Mouse (Mus musculus) macrophage (primary cell): Measurements from ENCODE around the gene Rgs16. TPM values are rescaled to one million over a fixed set of nuclear protein-coding genes. Genes with fewer than 3 reads are reported as not detected.

Experiments
- H3K27ac ChIP-seq: fragments of 350-480 bp; formaldehyde crosslinking; 2 replicates; pipeline ENCODE4 v1.9.0; 2021
- H3K36me3 ChIP-seq: fragments of 350-480 bp; formaldehyde crosslinking; 2 replicates; pipeline ENCODE4 v1.9.0; 2021; ENCODE audit errors: inconsistent target
- H3K4me3 ChIP-seq: fragments of 350-480 bp; formaldehyde crosslinking; 2 replicates; pipeline ENCODE4 v1.9.0; 2021; ENCODE audit errors: inconsistent target
- H3K79me2 ChIP-seq: fragments of 350-480 bp; formaldehyde crosslinking; 2 replicates; pipeline ENCODE4 v1.9.0; 2021; ENCODE audit errors: inconsistent target
- WGBS: methylation state at CpG from one replicate; pipeline ENCODE4 v1.1.7; 2026; ENCODE audit warnings: inconsistent platforms; ENCODE audit not compliant: missing documents; 5-methylcytosine and 5-hydroxymethylcytosine counted together
- polyA plus RNA-seq: library from polyadenylated mRNA; stranded (reverse); fragments of 250-400 nt; gene quantifications from 3 replicates; pipeline ENCODE4 v1.2.4, GENCODE M21; 2018; ENCODE audit warnings: inconsistent platforms

Gene Rgs16
- polyA plus RNA-seq, 1 experiment from 2014 or later: 0.11 TPM

DNA sequence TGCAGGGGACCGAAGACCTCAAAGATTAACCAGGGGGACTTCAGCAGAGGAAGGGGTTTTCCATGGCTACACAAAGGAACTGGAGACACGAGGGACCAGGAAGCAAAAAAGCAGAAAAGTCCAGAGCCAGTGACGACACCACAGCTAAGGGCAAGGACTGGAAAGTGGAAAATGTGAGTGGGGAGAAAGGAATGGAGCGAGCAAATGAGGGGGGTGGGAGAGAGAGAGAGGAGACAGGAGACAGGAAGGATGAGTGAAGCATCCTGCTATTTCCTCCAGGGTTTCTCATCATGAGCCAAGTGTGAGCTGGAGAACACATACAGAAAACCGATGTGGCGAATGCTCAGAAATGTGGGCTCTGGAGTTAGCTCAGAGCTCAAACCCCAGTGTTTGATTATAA lies 4.1 kb upstream of the Rgs16 start:
- Histone ChIP-seq H3K27ac (no peak overlapping the region), H3K36me3 (no peaks in the 10 kb centered on the region), H3K79me2 (no peaks in the 10 kb centered on the region), H3K4me3 (no peak overlapping the region)
- 72% methylated on average over 6 of the region's 6 CpGs for whole genome bisulfite sequencing

DNA sequence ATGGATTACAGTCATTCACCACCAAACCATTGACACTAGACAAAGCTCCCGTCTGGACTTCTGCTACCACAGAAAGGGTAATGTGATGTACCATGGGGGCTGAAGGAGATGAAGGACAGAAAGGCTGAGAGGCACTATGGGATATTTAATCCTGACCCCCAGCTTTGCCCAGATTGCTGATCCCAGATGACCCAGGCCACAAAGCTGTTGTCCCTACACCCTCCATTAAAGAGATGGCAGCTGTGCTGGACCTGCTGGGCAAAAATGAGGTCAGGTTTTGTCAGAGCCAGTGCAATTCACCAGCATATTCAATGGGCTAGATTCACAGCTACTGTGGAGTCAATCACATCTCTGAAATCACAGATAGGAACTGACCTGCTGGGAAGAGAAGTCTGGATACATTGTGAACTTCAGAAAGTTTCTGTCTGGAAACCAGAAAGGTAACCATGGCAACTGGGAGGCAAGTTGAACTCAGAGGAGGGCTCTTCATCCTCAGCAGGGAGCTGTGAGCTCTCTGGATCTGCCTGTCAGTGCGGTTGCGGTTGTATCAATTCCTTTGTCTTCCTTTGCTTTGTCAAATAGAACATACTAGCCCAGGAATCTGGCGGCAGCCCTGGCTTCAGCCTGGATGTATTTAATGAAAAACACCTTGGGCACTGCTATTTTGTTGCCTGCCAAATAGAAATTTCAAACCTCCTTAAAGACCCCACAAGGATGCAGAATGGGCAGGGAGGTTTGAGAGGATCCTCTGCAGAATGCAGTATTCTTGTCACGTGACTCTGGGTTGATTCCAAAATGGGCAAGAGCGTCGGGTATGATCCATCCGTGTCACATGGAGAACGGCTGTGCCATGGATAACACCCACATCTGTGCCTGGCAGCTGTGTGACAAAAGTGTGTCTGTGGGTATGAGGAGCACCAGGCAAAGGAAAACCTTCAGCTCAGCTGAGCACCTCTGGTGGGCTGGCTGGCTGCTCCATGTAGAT lies 2.8 kb upstream of the Rgs16 start:
- H3K4me3 ChIP-seq: no peak overlapping the region
- no peaks in the 10 kb centered on the region for H3K36me3 ChIP-seq
- no peak overlapping the region for H3K27ac ChIP-seq
- 63% methylated on average over 9 of the region's 9 CpGs for WGBS
- H3K79me2 ChIP-seq: no peaks in the 10 kb centered on the region

DNA sequence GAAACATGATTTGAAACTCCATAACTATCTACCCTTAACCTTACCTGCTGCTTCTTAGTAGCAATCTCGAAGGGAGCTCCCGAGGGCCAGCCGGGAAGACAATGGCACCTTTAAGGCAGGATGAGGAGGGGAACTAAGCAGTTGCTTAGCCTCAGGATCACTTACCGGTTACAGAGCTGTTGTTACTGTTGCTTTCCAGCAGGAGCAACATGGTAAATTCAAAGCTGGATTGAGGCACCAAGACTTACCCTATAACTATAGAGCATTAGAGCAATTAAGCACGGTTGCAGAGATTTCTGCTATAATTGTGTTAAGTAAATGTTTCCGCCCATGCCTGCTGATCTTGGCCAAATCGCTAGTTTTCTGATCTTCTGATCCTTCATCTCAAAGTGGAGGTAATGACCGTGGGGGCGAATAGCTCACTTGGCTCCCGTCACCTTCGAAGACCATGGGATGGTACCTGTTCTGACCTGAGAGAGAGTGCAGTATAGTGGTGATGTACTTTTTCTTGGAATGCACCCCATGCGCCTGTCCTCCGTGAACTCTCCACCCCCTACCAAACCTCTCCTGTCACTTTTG lies 623 bp upstream of the Rgs16 start:
- H3K36me3 ChIP-seq: no peaks in the 10 kb centered on the region
- 21% methylated on average over 12 of the region's 13 CpGs for WGBS
- no peak overlapping the region for H3K4me3 ChIP-seq

DNA sequence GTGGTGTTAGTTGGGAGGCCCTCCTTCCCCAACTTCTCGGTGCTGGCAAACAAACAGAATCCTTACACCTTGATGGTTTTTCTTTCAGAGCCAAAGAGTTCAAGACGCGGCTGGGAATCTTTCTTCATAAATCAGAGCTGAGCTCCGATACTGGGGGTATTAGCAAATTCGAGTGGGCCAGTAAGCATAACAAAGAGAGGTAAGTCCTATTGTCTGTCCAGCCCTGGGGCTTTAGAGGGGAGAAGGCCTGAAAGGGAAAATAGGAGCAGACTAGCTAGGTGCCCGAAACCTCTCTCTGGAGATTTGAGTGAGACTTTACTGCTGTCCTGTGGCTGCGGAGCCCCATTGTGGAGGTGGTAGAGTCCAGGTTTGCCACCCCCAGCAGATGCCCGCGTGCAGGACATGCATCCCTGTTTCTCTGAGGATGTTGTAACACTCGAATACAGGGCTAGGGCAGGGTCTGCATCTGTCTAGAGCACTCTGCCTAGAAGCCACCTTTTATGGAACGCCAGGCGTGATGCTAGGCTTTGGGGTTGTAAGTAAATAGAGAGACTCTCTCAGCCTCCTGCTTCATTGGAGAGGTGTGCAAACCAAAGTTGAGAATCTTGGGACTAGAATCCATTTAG lies 739 bp downstream of the Rgs16 start:
- WGBS: 63% methylated on average over 12 of the region's 12 CpGs
- Histone ChIP-seq H3K4me3 (no peak overlapping the region), H3K27ac (no peak overlapping the region), H3K79me2 (no peaks in the 10 kb centered on the region), H3K36me3 (no peaks in the 10 kb centered on the region)

More for the DNA sequence above, 623 bp upstream of the Rgs16 start:
- no peak overlapping the region for H3K27ac ChIP-seq
- no peaks in the 10 kb centered on the region for H3K79me2 ChIP-seq

DNA sequence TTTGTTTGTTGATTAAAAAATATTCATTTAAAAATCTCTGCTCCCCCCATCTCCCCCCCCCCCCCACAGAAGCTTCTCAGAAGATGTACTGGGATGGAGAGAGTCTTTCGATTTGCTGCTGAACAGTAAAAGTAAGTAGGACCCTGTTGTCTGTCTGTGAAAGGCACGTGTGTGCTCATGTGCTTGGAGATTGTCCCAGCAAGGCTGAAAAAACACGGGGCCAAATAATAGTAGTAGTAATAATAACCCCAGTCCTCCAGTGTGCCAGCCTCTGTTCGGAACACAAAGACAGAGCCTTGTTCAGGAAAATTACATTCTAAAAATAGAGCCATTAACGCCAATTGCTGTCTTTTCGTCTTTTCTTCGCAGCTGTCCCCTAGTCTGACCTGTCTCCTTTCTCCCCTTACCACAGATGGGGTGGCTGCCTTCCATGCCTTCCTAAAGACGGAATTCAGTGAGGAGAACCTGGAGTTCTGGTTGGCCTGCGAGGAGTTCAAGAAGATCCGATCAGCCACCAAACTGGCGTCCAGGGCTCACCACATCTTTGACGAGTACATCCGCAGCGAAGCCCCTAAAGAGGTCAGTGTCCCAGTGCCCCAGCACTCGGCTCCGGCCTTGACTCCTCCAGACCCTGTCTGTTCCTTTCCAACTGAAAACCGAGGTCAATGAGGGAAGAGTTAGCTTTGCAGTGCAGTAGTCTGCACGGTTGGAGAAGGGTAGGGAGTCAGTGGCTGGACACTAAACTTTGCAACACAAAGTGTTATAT lies 1.6 kb downstream of the Rgs16 start:
- no peaks in the 10 kb centered on the region for H3K79me2 ChIP-seq
- H3K36me3 ChIP-seq: no peaks in the 10 kb centered on the region
- no peak overlapping the region for H3K4me3 ChIP-seq
- H3K27ac ChIP-seq: no peak overlapping the region
- WGBS: 90% methylated on average over 18 of the region's 18 CpGs

DNA sequence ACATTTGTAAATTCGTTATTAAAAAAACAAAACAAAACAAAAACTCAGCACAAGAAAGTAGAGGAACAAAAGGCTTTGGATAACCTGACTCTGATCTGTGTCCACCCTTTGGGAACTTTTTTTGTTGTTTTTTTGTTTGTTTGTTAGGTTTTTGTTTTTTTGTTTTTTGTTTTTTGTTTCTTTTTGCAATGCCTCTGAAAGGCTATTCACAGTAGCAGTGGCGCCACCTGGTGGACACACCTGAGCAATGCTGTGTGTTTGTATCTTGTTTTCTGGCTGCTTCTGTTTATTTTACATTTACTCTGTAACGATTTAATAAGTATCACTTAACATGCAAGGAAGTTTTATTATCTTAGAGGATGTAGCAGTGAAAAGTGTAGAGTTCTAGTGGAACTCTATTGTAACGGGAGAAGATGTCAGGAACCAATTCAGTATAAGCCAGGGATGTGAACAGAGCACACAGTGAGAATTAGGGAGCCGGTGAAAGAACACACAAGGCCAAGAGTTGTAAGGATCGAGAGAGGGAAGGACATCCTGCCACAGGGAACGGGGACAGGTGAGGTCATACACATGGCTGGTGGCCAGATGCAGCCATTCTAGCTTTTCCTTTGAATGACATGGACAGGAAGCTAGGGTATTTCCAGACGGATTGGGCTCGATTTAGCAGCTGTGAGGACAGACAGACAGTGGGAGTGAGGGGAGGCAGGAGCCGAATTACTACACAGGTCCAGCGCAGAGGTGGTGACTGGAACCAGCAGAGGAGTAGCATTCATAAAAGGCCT lies 2.4 kb downstream of the Rgs16 start:
- H3K27ac ChIP-seq: no peak overlapping the region
- WGBS: 45% methylated on average over 11 of the region's 11 CpGs
- no peaks in the 10 kb centered on the region for H3K36me3 ChIP-seq
- H3K79me2 ChIP-seq: no peaks in the 10 kb centered on the region
- H3K4me3 ChIP-seq: no peak overlapping the region

DNA sequence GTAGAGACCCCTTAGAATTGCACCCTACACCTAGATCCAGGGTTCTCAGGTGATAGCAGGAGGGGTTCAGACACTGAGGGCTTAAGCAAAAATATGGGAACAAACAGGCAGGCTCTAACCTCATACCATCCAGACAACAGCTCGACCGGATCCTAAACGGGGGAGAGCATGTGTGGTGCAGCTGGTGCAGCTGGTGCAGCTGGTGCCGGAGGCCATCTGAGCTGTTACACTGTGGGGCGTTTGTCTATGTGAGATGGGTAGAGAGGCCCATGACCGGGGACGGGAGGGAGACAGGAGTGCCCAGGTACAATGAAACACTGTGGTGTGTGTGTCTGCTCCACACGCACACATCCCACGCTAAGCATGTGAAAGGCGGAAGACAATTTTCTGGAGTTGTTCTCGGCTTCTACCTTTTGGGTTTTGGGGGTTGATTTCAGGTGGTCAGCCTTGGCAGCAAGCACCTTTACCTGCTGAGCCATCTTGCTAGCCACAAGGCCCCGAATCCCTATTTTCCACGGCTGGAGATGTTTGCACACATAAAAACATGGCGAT lies 6.0 kb downstream of the Rgs16 start:
- H3K4me3 ChIP-seq: no peak overlapping the region
- H3K36me3 ChIP-seq: no peaks in the 10 kb centered on the region
- no peaks in the 10 kb centered on the region for H3K79me2 ChIP-seq
- 87% methylated on average over 13 of the region's 14 CpGs for WGBS
- no peak overlapping the region for H3K27ac ChIP-seq

DNA sequence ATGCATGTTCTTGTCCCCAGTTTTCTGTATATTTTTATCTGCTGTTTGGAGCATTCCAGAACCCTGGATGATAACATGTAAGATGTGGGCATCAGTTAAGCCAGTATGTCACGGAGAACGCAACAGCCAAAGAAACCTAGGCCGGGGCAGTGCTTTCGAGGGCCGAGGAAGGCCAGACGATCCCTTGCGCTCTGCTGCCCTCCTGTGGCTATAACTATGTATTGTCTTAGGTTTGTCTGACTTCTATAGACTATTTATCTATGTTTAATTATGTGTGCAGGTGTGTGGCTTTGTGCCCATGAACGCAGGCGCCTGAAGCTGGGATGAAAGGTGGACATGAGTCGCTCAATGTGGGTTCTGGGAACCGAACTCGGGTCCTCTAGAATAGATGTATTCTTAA lies 6.6 kb downstream of the Rgs16 start:
- no peaks in the 10 kb centered on the region for H3K36me3 ChIP-seq
- H3K27ac ChIP-seq: no peak overlapping the region
- H3K4me3 ChIP-seq: no peak overlapping the region
- H3K79me2 ChIP-seq: no peaks in the 10 kb centered on the region
- WGBS: 4% methylated on average over 12 of the region's 12 CpGs

DNA sequence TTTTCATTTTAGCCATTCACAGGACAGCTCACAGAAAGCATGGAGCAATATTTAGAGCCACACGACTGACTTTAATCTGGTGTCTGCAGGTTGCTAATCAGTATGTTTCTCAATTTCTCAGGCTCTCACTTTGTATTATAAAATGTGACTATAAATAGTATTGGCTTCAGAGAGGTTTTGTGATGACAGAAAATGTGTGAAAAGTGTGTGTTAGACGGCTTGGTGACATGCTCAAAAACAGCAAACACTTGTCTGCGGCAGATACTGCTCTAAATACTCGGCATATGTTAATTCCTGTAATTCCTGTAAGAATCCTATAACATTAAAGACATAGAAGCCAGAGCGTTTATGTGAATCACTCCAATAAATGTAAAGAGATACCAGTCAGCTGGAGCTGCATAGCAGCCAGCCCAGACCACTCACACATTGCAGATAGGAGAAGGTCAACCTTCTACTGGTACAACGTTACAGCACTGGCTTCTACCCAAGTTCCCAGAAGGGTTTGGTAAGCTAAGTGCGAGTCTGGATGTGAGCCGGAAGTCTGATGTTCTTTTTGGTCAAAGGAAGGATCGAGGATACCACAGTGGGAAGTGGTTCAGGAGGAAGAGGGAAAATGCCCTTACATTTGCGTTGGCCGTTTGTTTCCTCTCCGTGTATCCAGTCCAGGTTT lies 7.8 kb downstream of the Rgs16 start:
- H3K27ac ChIP-seq: peak overlapping the region; percentile 82

DNA sequence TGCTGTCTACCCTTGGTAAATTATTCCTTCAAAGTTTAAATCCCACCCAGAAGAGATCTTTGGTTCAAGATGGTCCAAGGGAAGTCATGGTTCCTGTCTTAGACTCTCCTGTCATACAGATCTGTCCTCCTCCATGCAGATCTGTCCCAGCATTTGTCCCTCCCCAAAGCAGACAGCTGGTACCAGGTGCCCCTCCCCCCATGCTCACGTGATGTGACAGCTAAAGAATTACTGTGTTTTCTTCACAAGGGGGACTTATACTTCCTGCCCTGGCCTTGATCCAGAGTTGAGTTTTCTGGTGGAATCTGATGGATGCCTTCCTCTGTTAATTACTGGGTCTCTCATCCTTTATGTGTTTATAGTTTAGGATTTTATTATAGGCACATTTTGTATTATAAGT lies 8.4 kb downstream of the Rgs16 start:
- H3K79me2 ChIP-seq: peaks cover 17% of the 10 kb centered on the region
- WGBS: 0% methylated on average over 1 of the region's 1 CpGs
- no peaks in the 10 kb centered on the region for H3K36me3 ChIP-seq
- peak overlapping the region; percentile 82 for H3K27ac ChIP-seq
- H3K4me3 ChIP-seq: peak overlapping the region; percentile 30

More for the DNA sequence above, 7.8 kb downstream of the Rgs16 start:
- Histone ChIP-seq H3K79me2 (peaks cover 11% of the 10 kb centered on the region), H3K4me3 (peak overlapping the region; percentile 30), H3K36me3 (no peaks in the 10 kb centered on the region)
- 31% methylated on average over 12 of the region's 12 CpGs for WGBS

DNA sequence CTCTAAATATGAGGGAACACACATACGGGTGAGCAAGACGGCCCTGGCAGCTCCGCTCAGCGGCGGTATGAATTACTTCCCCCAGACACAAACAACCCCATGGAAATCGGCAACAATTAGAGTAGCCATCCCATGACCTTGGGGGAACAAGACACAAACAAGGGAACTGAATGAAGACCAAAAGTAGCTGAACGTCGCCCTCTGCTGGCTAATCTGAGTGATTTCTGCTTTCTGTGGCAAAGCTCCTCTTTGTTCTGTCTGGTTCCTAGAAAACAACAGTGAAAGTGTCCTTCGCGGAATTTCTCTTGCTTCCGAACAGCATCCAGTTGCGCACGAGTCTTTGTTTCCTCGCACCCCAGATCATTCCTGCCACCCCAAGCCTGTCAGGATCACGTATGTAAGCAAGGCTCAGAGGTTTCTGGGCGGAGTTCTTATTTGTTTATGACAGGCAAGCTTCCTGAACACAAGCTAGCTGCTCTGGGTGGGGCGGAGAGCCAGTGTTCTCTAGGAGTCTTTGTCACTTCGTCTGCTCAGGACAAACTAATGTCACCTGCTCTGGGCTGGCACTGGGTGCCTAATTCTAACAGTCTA lies 9.2 kb downstream of the Rgs16 start, which contains the start of gene Rnasel:
Gene Rnasel, plus strand, starts transcription at position 216 of the 591 bp plus-strand sequence.
- Histone ChIP-seq H3K27ac (peak within 1 kb of the TSS; percentile 82), H3K4me3 (peak within 1 kb of the TSS; percentile 30), H3K79me2 (peaks cover 25% of the 10 kb centered on the region), H3K36me3 (peaks cover 6% of the 10 kb centered on the region; the same call in 1 of the 2 replicates)
- WGBS: under 1% methylated on average over 18 of the region's 18 CpGs

DNA sequence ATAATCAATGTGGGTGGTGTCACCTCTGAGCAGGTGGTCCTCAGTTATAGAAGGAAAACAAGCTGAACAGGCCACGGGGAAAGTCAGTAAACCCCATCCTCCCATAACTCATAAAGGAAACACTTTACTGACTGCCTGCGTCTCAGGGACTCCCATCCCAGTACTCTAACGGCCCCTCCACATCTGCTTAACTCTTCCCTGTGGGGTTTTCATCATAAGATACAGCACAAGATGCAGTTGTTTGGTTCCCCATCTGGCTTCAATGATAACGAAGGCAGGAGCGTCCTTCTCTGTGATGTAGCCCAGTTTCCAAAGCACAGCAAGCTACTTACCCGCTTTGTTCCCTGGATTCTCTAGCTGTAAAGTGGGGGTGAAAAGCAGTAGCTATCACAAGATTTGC lies 9.9 kb downstream of the Rgs16 start:
- Histone ChIP-seq H3K79me2 (peaks cover 32% of the 10 kb centered on the region), H3K4me3 (no peak overlapping the region), H3K27ac (peak overlapping the region; percentile 82), H3K36me3 (peaks cover 14% of the 10 kb centered on the region; the same call in 1 of the 2 replicates)
- WGBS: 56% methylated on average over 6 of the region's 6 CpGs
